Mouse (Mus musculus) large intestine, adult 2 months (tissue): Measurements from ENCODE around the gene Olfr169. TPM values are rescaled to one million over a fixed set of nuclear protein-coding genes. Genes with fewer than 3 reads are reported as not detected.
"Not testable (repeated sequence)": the region's sequence is repeated elsewhere in the genome, so short reads cannot be mapped to it uniquely, and the experiment has no call there.

Experiments
- DNase-seq: peaks from one replicate; pipeline ENCODE4 v3.0.0-alpha.2; 2012; ENCODE audit warnings: low read depth, low spot score
- WGBS: fragments of 180-500 bp; shearing (Covaris S2); methylation state at CpG from one replicate; pipeline ENCODE4 v1.1.7; 2018; 5-methylcytosine and 5-hydroxymethylcytosine counted together
- polyA plus RNA-seq: library from polyadenylated mRNA; depleted of rRNA; stranded (reverse); fragments of >200 nt; gene quantifications from 2 replicates; pipeline ENCODE4 v1.2.3, GENCODE M21; 2012; rRNA removed

Gene Olfr169
- not detected in 2 replicates for polyA plus RNA-seq

- not testable (repeated sequence) for DNase-seq
- WGBS = 91% methylated on average over 2 of the region's 2 CpGs
Measured at GRCm38 (mm10) chr16:19571709-19572108, at the start of gene Olfr169. Gene Olfr169, minus strand, starts transcription at chr16:19571809.

GRCm38 (mm10) chr16:19611782-19612181 is 40.2 kb upstream of the Olfr169 start, which contains the start of gene Olfr170:
Gene Olfr170, minus strand, starts transcription at chr16:19611882.
- WGBS = 90% methylated on average over 2 of the region's 2 CpGs
- not testable (repeated sequence) for DNase-seq

DNA sequence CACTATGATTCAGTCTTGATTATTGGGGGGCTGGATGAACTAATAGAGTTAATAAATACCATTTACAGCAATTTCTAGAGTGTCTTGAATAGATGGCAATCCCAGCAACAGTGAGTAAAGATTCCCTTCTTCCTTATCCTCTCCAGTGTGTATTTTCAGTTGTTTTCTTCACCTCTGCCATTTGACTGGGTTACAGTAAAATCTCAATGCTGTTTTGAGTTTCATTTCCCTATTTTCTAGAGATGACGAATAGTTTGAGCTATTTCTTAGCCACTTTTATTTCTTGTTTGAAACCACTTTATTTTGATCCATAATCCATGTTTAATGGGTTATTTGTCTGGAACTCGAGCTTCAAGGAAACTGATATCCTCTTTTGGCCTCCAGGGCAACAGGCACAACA is 31.6 kb upstream of the Olfr169 start:
- WGBS = 48% methylated on average over 2 of the region's 2 CpGs
- DNase-seq = no peak

- DNase-seq = not testable (repeated sequence)
- 75% methylated on average over 7 of the region's 7 CpGs for WGBS
Measured at GRCm38 (mm10) chr16:19553429-19553828, 18.2 kb downstream of the Olfr169 start.

GRCm38 (mm10) chr16:19552246-19552645 is 19.4 kb downstream of the Olfr169 start:
- not testable (repeated sequence) for DNase-seq
- 94% methylated on average over 3 of the region's 3 CpGs for WGBS

GRCm38 (mm10) chr16:19535455-19535854 is 36.2 kb downstream of the Olfr169 start, which contains the start of gene Olfr168:
Gene Olfr168, minus strand, starts transcription at chr16:19535555.
- DNase-seq = no peak

- 79% methylated on average over 2 of the region's 2 CpGs for WGBS
- DNase-seq = no peak
Measured at GRCm38 (mm10) chr16:19522166-19522565, 49.4 kb downstream of the Olfr169 start, which contains the start of gene Olfr167. Gene Olfr167, minus strand, starts transcription at chr16:19522266.

Other genes with a start within 250 kb of the Olfr169 start
- gene Olfr165, start 148.7 kb downstream of the Olfr169 start, polyA plus RNA-seq = 4.4 and 5.0 TPM in 2 replicates
- not detected in 2 replicates for gene Olfr166, start 88.1 kb downstream of the Olfr169 start, polyA plus RNA-seq
- not detected in 2 replicates for gene Olfr167, start 49.5 kb downstream of the Olfr169 start, polyA plus RNA-seq
- not detected in 2 replicates for gene Olfr168, start 36.3 kb downstream of the Olfr169 start, polyA plus RNA-seq
- not detected in 2 replicates for gene Olfr170, start 40.1 kb upstream of the Olfr169 start, polyA plus RNA-seq
- gene Olfr171, start 58.1 kb upstream of the Olfr169 start, polyA plus RNA-seq = not detected in 2 replicates
- gene Lamp3, start 134.6 kb upstream of the Olfr169 start, polyA plus RNA-seq = 0.02 and 0.03 TPM in 2 replicates
- gene B3gnt5, start 188.4 kb upstream of the Olfr169 start, polyA plus RNA-seq = 1.6 and 2.0 TPM in 2 replicates